Mouse (Mus musculus): ENCODE results near the gene Cpa4. TPM values are rescaled to one million over a fixed set of nuclear protein-coding genes. Genes with fewer than 3 reads are reported as not detected.

Gene Cpa4
- polyA plus RNA-seq, 1 experiment from 2014 or later, result 2.5 TPM

DNA sequence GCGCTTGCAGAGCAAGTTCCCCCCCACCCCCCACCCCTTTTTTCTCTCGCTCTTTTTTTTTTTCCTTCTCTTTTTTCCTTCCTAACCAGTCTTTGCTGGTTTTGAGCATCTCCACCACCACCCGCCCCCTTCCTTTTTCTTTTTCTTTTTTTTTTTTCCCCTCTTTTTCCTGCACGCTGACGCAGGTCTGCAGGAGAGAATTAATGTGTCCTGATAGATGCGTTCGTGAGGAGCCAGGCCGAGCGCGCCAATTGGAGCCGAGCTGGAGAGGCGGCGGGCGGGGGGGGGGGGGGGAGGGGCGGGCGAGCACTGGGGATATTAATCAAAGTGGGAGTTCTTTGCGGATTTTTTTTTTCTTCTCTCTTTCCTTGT lies 20.9 kb upstream of the Cpa4 start:
- H3K4me2 ChIP-seq (ENCODE audit: low read length), result peak overlapping the region; percentile 62
- H3K27me3 ChIP-seq (ENCODE audit: control insufficient read depth, insufficient read depth, low read length), result no peaks in the 10 kb centered on the region
- no peaks in the 10 kb centered on the region for H3K36me3 ChIP-seq (ENCODE audit: control insufficient read depth, insufficient read depth, low read length)
- H3K9me3 ChIP-seq (ENCODE audit: control insufficient read depth, low read length), result no peaks in the 10 kb centered on the region
- H3K9ac ChIP-seq (ENCODE audit: low read length), result peak overlapping the region; percentile 59
- H3K27ac ChIP-seq (replicated peaks in 1 of 2; ENCODE audit: control insufficient read depth in 1 of 2, insufficient read depth in 1 of 2, low read depth in 2 of 2, low read length in 2 of 2), result peak overlapping the region; percentile 80 to 90
- ATAC-seq (ENCODE audit: insufficient number of reproducible peaks, insufficient read depth, low FRiP score, low read depth), result no peak
- peak overlapping the region; percentile 18 to 22; a peak in 3 of 4 replicates for H3K4me3 ChIP-seq (ENCODE audit: control insufficient read depth in 1 of 2, insufficient read depth in 1 of 2, low read depth in 1 of 2, low read length in 2 of 2)
- H3K4me1 ChIP-seq (ENCODE audit: control insufficient read depth in 2 of 2, insufficient read depth in 2 of 2, low read length in 2 of 2), result peaks cover 43 to 62% of the 10 kb centered on the region in 2 experiments
- WGBS, result under 1% methylated on average over 13 of the region's 17 CpGs

GRCm38 (mm10) chr6:30547656-30548306 lies 20.4 kb upstream of the Cpa4 start:
- H3K27ac ChIP-seq (replicated peaks in 1 of 2; ENCODE audit: control insufficient read depth in 1 of 2, insufficient read depth in 1 of 2, low read depth in 2 of 2, low read length in 2 of 2), result peak overlapping the region; percentile 81 to 90
- H3K27me3 ChIP-seq (ENCODE audit: control insufficient read depth, insufficient read depth, low read length), result no peaks in the 10 kb centered on the region
- peak overlapping the region; percentile 59 for H3K9ac ChIP-seq (ENCODE audit: low read length)
- H3K4me1 ChIP-seq (ENCODE audit: control insufficient read depth in 2 of 2, insufficient read depth in 2 of 2, low read length in 2 of 2), result peaks cover 39 to 57% of the 10 kb centered on the region in 2 experiments
- peak overlapping the region in 1 of 2 experiments; percentile 22; a peak in 2 of 4 replicates for H3K4me3 ChIP-seq (ENCODE audit: control insufficient read depth in 1 of 2, insufficient read depth in 1 of 2, low read depth in 1 of 2, low read length in 2 of 2)
- no peaks in the 10 kb centered on the region for H3K36me3 ChIP-seq (ENCODE audit: control insufficient read depth, insufficient read depth, low read length)
- H3K9me3 ChIP-seq (ENCODE audit: control insufficient read depth, low read length), result no peaks in the 10 kb centered on the region
- no peak for ATAC-seq (ENCODE audit: insufficient number of reproducible peaks, insufficient read depth, low FRiP score, low read depth)
- H3K4me2 ChIP-seq (ENCODE audit: low read length), result peak overlapping the region; percentile 62
- WGBS, result 36% methylated on average over 9 of the region's 9 CpGs

GRCm38 (mm10) chr6:30549231-30549761 lies 18.9 kb upstream of the Cpa4 start:
- Histone ChIP-seq H3K9me3 (ENCODE audit: control insufficient read depth, low read length) (no peaks in the 10 kb centered on the region), H3K36me3 (ENCODE audit: control insufficient read depth, insufficient read depth, low read length) (no peaks in the 10 kb centered on the region), H3K4me3 (ENCODE audit: control insufficient read depth in 1 of 2, insufficient read depth in 1 of 2, low read depth in 1 of 2, low read length in 2 of 2) (no peak overlapping the region), H3K4me2 (ENCODE audit: low read length) (no peak overlapping the region), H3K9ac (ENCODE audit: low read length) (peak overlapping the region; percentile 32; the same call in 1 of the 2 replicates), H3K27ac (replicated peaks in 1 of 2; ENCODE audit: control insufficient read depth in 1 of 2, insufficient read depth in 1 of 2, low read depth in 2 of 2, low read length in 2 of 2) (peak overlapping the region; percentile 56 to 69), H3K4me1 (ENCODE audit: control insufficient read depth in 2 of 2, insufficient read depth in 2 of 2, low read length in 2 of 2) (peaks cover 31 to 46% of the 10 kb centered on the region in 2 experiments), H3K27me3 (ENCODE audit: control insufficient read depth, insufficient read depth, low read length) (no peaks in the 10 kb centered on the region)
- no peak for ATAC-seq (ENCODE audit: insufficient number of reproducible peaks, insufficient read depth, low FRiP score, low read depth)
- WGBS, result 32% methylated on average over 15 of the region's 15 CpGs

- H3K9ac ChIP-seq (ENCODE audit: low read length), result no peak overlapping the region
- no peak overlapping the region for H3K27ac ChIP-seq (replicated peaks in 1 of 2; ENCODE audit: control insufficient read depth in 1 of 2, insufficient read depth in 1 of 2, low read depth in 2 of 2, low read length in 2 of 2)
- no peaks in the 10 kb centered on the region for H3K36me3 ChIP-seq (ENCODE audit: control insufficient read depth, insufficient read depth, low read length)
- no peak overlapping the region for H3K4me2 ChIP-seq (ENCODE audit: low read length)
- no peak overlapping the region for H3K4me3 ChIP-seq (ENCODE audit: control insufficient read depth in 1 of 2, insufficient read depth in 1 of 2, low read depth in 1 of 2, low read length in 2 of 2)
- no peaks in the 10 kb centered on the region for H3K9me3 ChIP-seq (ENCODE audit: control insufficient read depth, low read length)
- WGBS, result 78% methylated on average over 7 of the region's 7 CpGs
- ATAC-seq (ENCODE audit: insufficient number of reproducible peaks, insufficient read depth, low FRiP score, low read depth), result no peak
- H3K27me3 ChIP-seq (ENCODE audit: control insufficient read depth, insufficient read depth, low read length), result no peaks in the 10 kb centered on the region
- peaks cover 23 to 37% of the 10 kb centered on the region in 2 experiments for H3K4me1 ChIP-seq (ENCODE audit: control insufficient read depth in 2 of 2, insufficient read depth in 2 of 2, low read length in 2 of 2)
Observed at GRCm38 (mm10) chr6:30550496-30551192, 17.5 kb upstream of the Cpa4 start.

DNA sequence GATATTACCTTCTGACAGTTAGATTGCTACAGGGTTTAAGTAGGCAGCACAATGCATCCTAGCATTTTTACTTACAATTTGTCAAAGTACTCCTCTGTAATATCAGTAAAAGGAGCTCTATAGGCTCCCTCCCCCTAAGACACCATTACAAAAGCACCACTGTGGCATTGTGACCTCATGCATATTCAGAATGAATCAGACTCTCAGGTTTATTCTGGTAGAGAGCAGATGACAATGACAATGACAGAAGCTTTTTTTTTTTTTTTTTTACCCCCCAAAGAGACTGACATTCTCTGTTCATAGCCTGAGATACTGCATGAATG lies 17.0 kb upstream of the Cpa4 start:
- H3K9me3 ChIP-seq (ENCODE audit: control insufficient read depth, low read length), result no peaks in the 10 kb centered on the region
- H3K9ac ChIP-seq (ENCODE audit: low read length), result no peak overlapping the region
- no peak overlapping the region for H3K27ac ChIP-seq (replicated peaks in 1 of 2; ENCODE audit: control insufficient read depth in 1 of 2, insufficient read depth in 1 of 2, low read depth in 2 of 2, low read length in 2 of 2)
- no peak overlapping the region for H3K4me2 ChIP-seq (ENCODE audit: low read length)
- ATAC-seq (ENCODE audit: insufficient number of reproducible peaks, insufficient read depth, low FRiP score, low read depth), result no peak
- H3K36me3 ChIP-seq (ENCODE audit: control insufficient read depth, insufficient read depth, low read length), result no peaks in the 10 kb centered on the region
- H3K4me1 ChIP-seq (ENCODE audit: control insufficient read depth in 2 of 2, insufficient read depth in 2 of 2, low read length in 2 of 2), result peaks cover 23 to 33% of the 10 kb centered on the region in 2 experiments
- no peaks in the 10 kb centered on the region for H3K27me3 ChIP-seq (ENCODE audit: control insufficient read depth, insufficient read depth, low read length)
- H3K4me3 ChIP-seq (ENCODE audit: control insufficient read depth in 1 of 2, insufficient read depth in 1 of 2, low read depth in 1 of 2, low read length in 2 of 2), result no peak overlapping the region

DNA sequence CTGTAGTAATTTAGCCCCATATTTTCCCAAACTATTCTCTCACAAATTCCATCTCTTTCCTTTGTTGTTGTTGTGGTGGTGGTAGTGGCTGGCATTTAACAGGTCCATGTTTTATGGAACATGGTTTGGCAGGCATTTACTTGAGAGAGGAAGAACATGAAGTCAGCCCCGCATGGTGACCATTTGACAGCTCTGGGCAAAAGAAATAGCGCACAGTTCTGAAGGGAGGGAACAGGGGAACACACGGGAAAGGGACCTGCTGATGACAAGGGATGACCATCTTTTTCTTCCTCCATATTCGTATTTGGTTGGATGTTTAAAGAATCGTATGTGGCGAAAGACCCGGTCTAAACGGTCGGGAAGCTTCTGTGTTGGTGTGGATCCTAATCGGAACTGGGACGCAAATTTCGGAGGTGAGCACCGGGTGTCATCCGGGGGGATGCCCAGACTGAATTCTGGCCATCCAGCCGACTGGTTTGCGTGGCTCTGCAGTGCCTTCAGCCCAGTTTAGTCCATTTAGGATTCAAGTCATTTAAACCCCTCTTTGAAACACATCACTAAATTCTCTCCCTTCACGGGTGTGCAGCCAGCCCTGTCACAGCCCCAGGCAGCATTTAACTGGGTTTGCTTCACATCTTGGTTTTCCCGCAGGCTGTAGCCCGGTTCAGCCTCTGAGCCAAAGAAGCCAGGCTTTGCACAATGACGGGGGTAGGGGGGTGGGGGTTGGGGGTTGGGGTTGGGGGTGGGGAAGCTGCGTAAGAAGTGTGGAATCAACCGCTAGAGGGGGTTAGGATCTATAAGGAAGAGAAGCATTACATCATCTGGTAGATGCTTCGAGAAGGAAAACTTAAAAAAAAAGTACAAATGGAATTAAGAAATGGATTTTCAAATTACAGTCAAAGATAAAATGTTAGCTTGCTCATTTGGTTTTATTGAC lies 16.3 kb upstream of the Cpa4 start:
- peak overlapping the region; percentile 43 for H3K4me2 ChIP-seq (ENCODE audit: low read length)
- H3K4me1 ChIP-seq (ENCODE audit: control insufficient read depth in 2 of 2, insufficient read depth in 2 of 2, low read length in 2 of 2), result peaks cover 18 to 29% of the 10 kb centered on the region in 2 experiments
- no peaks in the 10 kb centered on the region for H3K9me3 ChIP-seq (ENCODE audit: control insufficient read depth, low read length)
- peak overlapping the region in 1 of 2 experiments; percentile 8; a peak in 1 of 4 replicates for H3K27ac ChIP-seq (replicated peaks in 1 of 2; ENCODE audit: control insufficient read depth in 1 of 2, insufficient read depth in 1 of 2, low read depth in 2 of 2, low read length in 2 of 2)
- no peak for ATAC-seq (ENCODE audit: insufficient number of reproducible peaks, insufficient read depth, low FRiP score, low read depth)
- no peaks in the 10 kb centered on the region for H3K27me3 ChIP-seq (ENCODE audit: control insufficient read depth, insufficient read depth, low read length)
- H3K36me3 ChIP-seq (ENCODE audit: control insufficient read depth, insufficient read depth, low read length), result no peaks in the 10 kb centered on the region
- peak overlapping the region; percentile 35 for H3K9ac ChIP-seq (ENCODE audit: low read length)
- H3K4me3 ChIP-seq (ENCODE audit: control insufficient read depth in 1 of 2, insufficient read depth in 1 of 2, low read depth in 1 of 2, low read length in 2 of 2), result 0 out of 4 replicates have a peak overlapping the region, but pooled peaks of 1 of the 2 experiments have one; percentile 2
- 36% methylated on average over 23 of the region's 23 CpGs for WGBS

- Histone ChIP-seq H3K36me3 (ENCODE audit: control insufficient read depth, insufficient read depth, low read length) (no peaks in the 10 kb centered on the region), H3K4me1 (ENCODE audit: control insufficient read depth in 2 of 2, insufficient read depth in 2 of 2, low read length in 2 of 2) (peaks cover 15 to 22% of the 10 kb centered on the region in 2 experiments), H3K4me2 (ENCODE audit: low read length) (peak overlapping the region; percentile 43; the same call in 1 of the 2 replicates), H3K27ac (replicated peaks in 1 of 2; ENCODE audit: control insufficient read depth in 1 of 2, insufficient read depth in 1 of 2, low read depth in 2 of 2, low read length in 2 of 2) (no peak overlapping the region), H3K27me3 (ENCODE audit: control insufficient read depth, insufficient read depth, low read length) (no peaks in the 10 kb centered on the region), H3K4me3 (ENCODE audit: control insufficient read depth in 1 of 2, insufficient read depth in 1 of 2, low read depth in 1 of 2, low read length in 2 of 2) (no peak overlapping the region), H3K9me3 (ENCODE audit: control insufficient read depth, low read length) (no peaks in the 10 kb centered on the region), H3K9ac (ENCODE audit: low read length) (no peak overlapping the region)
- WGBS, result 58% methylated on average over 6 of the region's 6 CpGs
- ATAC-seq (ENCODE audit: insufficient number of reproducible peaks, insufficient read depth, low FRiP score, low read depth), result no peak
Observed at GRCm38 (mm10) chr6:30552628-30553027, 15.5 kb upstream of the Cpa4 start.
